Mouse (Mus musculus) liver (tissue): ENCODE results near the gene Sec24b.

Experiments
- DNase-seq: peaks from one replicate; pipeline ENCODE4 v3.0.0-alpha.2; 2020; ENCODE audit warnings: mixed read lengths

Sec24b gene

GRCm38 (mm10) chr3:129970529-129971515, 90.5 kb downstream of the Sec24b start:
- DNase-seq: no peak

DNA sequence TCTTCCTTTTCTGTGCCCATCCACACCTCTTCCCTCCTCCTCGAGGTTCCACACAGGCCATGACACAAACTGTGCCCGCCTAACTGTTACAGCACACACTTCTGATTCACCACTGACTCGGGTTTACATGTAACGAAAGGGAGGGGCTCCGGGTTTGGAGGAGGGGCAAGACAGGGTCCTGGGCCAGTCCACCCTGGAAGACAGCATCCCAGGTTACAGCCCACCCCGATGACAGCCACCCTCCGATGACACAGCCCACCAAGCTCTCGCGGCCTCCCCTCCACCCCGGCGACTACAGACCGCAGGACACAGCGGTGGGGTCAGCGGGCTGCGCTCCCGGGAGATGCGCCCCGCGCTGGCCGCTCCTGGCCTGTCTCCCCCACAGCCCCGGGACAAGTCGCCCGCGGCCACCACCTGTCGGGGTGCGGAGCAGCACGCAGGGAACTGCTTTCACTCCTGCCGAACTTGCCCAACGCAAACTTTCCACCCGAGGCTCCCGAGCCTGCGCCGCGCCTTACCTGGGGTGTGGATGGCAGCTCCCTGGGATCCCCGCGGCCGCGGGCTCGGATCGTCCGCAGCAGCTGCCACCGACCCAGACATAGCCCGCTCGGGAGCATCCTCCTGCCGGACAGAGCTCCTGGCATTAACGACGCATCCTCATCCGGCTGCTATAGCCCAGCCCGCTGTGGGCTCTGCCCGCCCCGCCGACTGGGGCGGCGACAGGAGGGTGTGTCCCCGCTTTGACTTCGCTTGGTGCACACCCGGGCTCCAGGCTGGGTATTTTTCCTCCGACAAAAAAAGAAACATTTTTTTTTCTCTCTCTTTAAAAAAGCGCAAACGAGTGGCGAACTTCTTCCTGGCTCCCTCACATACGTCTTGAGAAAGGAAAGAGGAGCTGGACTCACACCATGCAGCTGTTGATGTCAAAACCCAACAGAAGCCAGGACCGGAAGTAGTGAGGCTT, 91.6 kb downstream of the Sec24b start, which contains the start of gene Mcub:
Gene Mcub, minus strand, starts transcription at position 775 of the 964 bp plus-strand sequence.
- peak; percentile 71 for DNase-seq

DNA sequence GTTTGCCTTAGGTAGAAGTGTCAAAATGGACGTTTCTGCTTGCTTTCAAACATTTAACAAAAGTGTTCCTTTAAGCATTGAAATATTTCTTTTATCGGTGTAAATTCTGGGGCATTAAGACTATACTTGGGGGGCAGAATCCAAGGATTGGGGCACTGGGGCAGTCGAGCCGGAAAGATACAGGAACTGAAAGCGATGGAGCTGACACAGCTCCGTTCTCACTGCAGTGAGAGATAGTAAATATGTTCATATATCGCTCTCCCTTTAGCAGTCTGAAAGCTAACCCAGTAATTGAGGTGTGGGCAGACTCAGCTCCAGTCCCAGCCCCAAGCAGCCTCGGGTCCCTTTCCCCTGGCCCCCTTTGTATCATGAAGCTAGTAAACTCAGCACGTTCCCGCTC, 92.3 kb downstream of the Sec24b start:
- DNase-seq: no peak

- DNase-seq: peak; percentile 41
Measured at GRCm38 (mm10) chr3:129967874-129968273, 93.5 kb downstream of the Sec24b start.

GRCm38 (mm10) chr3:129964681-129965080, 96.7 kb downstream of the Sec24b start:
- no peak for DNase-seq

DNA sequence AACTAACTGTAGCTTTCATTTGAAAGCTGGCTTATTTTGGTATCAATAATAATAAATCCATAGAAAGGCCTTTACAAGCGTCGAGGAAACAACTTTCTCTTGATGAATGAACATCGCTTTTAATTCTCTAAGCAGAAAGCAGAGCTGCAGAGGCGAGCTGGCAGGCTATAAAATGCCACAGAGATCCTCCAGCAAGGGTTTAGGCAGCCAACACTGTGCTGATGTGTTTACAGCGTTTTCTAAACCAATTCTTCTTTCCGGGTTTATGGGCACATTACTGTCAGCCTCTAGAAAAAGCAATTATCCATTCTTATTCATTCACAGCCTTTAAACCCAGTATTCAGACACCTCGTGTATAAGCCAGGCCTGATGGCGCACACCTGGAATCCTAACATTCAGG, 98.8 kb downstream of the Sec24b start:
- DNase-seq: no peak

DNA sequence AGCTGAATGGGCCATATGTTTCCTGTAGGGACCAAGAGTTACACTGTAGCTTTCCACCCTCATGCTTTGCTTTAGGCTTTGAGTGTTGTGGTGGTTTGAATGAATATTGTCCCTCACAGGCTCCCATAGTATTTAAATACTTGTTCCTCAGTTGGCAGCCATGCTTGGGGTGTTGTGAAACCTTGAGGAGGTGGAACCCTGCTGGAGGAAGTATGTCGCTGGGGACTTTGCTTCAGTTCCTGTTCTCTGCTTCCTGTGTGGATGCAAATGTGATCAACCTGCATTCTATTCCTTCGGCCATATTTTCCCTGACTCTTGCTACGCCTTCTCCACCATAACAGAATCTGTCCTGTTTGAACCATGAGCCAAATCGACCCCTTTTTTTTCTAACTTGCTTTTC, 108.1 kb downstream of the Sec24b start:
- no peak for DNase-seq

DNA sequence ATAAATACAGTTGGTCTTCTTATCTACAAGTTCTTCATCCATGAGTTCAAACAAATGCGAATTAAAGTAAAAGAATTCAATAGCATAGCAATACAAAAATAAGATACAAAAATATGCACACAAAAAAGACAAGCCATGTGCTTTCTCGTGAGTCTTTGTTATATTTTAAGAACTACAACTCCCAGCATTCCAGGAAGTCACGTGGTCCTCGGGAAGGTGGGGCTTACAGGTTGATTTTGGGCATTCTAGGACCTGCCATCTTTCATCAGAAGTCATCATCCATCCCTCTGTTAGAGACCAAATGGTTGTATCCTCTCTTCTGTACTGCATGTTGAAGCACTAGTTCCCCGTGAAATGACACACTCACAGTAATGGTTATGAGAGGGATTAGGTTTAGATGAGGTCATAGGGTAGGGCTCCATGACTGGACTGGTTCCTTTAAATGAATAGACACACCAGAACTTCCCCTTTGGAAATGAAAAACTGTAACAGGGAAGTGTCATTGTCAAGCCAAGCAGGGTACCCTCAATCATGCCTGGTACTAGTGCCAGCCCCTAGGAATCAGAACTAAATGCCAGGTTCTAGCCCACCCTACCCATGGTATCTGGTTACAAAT, 112.1 kb downstream of the Sec24b start:
- no peak for DNase-seq

DNA sequence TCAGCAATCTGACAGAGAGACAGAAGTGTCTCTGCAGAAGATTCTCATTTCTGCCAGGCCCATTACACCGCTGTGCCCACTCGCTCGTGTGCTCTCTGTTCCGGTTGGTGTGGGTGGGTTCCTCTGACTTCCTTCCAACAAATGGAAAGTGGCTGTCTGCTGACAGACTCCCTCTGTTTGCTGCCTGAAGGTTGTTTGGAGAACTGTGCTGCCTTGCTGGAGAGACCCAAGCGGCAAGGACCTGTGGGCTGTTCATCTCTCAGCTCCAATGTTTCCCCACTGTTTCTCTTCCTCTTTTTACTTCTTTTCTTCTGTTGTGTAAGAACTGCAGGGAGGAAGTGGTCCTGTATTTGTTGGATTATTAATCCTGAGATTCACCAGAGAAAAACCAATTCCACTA, 113.0 kb downstream of the Sec24b start:
- no peak for DNase-seq

DNA sequence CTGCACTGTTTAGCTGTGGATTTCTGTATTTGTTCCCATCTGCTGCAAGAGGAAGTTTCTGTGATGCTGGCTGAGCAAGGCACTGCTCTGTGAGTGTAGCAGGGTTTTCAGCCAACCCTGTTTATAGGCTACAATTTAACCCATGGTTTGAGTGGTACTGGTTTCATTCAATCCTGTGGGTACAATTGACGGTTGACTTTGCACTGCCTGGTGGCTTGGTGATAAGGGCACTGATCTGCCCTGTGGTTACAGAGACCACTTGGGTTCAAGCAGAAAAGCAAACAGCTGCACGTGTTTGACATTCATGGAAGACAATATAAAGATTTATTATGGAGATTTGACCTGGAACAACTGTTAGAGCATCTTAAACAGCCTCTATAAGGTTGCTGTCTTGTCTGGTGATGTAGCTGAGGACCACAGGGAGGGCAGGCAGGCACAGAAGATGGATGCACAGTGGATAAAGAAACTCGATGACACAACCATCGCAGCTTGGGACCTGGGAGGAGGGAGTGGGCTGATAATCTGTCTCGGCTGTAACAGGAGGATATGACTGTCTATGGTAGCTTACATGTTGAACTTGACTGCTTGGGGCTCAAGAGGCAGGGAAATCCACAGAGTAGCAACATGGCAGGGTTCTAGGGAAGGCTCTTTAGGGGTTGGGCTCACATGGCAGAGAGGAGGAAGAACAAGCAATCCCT, 115.0 kb downstream of the Sec24b start:
- DNase-seq: peak; percentile 18

DNA sequence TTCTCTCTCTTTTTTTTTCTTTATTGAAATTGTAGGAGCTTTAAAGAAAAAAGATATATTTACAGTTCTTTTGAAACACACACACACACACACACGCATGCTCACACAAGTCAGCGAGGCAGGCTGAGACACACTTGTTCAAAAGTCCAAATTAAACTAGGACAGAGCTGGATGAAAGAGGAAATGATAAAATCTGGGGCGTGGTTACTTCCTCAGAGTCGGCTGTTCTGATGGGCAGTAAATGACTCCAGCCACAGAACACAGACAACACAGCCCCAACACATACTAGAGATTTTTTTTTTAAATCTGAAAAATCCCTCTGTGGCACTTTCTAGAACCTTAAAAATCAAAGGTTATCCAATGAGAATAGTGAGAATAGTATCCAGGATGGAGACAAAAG, 117.5 kb downstream of the Sec24b start:
- no peak for DNase-seq

DNA sequence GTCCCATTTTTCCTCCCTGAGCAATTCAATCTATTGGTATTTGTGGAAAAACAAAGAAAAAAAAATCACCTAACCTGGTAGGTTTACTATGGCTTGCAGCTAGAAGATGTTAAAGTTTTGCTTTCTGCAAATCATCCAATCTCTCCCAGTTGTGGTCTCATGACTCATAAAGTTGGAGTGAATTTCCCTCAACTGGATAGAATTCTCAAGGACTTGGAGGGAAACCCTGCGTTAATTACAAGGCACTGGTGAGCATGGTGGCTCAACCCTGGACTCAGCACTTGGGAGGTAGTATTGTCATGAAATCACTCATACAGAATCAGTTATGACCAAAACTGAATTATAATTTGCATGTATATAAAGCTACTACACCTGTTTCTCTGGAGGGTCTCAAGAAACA, 120.1 kb downstream of the Sec24b start:
- no peak for DNase-seq

- no peak for DNase-seq
Measured at GRCm38 (mm10) chr3:129940780-129941179, 120.6 kb downstream of the Sec24b start.

- DNase-seq: no peak
Measured at GRCm38 (mm10) chr3:129939058-129939457, 122.3 kb downstream of the Sec24b start.

DNA sequence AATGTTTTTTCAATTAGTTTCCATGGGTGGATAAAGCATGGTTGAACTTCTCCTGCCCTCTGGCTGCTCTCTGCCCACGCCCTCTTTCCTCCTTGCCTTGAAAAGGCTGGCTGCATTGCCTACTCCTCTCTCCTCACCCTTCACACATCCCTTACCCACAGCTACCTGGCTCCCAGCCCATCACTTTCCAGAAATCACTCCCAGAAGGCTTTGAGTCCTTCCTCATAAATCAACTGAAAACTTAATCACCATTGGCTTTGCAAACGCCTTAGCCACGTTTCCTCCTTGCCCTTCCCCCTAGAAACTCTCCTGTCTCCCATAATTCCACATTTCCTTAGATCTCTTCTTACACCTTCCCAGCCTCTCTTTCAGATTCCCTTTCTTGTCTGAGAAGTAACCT, 123.5 kb downstream of the Sec24b start:
- DNase-seq: no peak

- DNase-seq: no peak
Measured at GRCm38 (mm10) chr3:129936561-129936960, 124.8 kb downstream of the Sec24b start.
